Mouse (Mus musculus): ENCODE results near the gene Lgsn. TPM values are rescaled to one million over a fixed set of nuclear protein-coding genes. Genes with fewer than 3 reads are reported as not detected.

Gene Lgsn
- total RNA-seq (2022), result not detected

DNA sequence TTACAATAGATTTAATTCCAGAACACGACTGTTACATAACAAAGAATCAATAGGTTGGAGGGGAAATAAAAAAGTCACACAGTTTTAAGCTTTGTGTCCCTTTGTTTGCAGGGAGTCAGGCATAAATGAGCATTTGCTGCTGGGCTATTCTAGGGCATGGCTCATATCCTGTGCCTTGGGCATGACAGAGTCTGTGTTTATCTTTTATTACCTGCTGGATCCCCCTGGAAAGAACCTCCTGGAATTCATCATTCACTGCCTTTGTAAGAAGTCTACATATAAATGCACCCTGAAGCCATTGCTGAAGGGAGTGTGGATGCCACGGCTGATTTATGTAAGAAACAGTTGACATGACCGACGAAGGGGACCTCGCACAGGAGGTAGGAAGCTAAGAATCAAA lies at the start of gene Lgsn:
Gene Lgsn (plus strand): TSS at position 301 of the 400 bp plus-strand sequence.
- DNase-seq, result no peak

DNA sequence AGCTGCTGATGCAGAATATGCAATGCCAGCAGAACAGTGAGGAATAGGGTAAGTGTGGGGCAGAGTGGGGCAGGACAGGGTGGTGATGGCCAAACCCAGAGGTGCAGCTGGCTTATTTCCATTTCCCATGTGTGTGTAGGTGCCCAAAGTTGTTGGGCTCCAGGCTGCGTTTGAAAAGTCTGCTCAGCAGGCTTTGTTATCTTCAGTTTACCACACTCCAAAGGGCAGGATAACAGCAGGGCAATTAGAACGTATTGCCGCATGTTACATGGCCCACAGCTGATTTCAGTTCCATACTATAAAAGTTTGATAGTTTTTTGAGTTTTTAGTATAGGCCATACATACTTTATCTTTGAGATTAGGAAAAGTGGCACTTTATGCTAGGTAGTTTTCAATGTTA lies 37.8 kb upstream of the Lgsn start:
- no peak for DNase-seq

DNA sequence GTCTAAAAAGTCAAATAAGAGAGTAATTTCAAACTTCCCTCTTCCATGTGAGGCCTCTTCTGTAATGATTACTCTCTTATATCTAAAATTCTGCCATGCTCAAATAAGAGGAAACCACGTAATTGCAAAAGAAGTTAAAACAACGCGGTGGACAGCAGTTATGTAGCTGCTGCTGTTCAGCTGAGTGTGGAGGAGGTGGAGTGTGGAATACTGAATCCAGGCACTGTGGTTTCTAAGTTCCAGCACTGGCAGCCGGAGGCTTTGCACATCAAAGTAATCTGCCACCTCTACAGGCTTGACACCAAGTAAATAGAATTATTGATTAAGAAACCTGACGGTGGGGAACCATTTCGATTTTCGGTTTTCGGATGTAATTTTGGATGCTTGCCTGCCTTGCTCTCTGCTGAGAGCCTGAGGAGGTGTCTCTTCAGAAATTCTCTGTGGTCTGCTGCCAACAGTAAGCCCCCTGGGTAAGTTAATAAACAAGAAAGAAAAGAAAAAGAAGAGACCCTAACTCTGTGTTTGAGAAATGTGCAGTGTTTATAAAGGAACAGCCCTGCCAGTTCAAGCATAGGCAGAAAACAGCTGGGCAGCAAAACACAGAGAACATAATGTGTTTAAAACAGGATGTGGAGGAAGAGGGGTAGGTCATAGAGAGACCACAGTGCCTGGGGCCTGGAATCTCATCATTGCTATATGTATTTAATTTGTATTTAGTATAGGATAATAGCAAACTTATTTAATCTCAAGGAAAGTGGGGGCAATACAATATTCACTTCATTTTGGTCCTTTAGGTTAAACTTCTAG lies 33.7 kb upstream of the Lgsn start:
- DNase-seq, result no peak

DNA sequence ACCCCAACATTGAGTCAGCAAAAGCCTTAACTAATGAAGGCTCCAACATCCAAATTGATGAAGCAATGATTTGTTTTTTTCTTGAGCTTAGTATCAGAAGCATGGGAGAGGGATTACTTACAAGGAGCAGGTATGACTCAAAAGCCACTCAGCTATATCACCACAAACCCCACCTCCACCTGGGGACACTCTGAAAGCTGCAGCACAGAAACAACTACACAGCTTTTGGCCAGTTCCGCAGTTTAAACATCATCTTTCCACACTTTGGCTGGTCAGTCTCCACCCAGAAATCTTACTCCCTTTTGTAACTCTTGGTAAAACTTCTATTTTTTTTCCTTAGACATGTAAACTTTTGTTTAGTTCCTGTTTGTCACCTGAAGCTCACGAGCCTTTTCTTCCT lies 32.6 kb upstream of the Lgsn start:
- no peak for DNase-seq

DNA sequence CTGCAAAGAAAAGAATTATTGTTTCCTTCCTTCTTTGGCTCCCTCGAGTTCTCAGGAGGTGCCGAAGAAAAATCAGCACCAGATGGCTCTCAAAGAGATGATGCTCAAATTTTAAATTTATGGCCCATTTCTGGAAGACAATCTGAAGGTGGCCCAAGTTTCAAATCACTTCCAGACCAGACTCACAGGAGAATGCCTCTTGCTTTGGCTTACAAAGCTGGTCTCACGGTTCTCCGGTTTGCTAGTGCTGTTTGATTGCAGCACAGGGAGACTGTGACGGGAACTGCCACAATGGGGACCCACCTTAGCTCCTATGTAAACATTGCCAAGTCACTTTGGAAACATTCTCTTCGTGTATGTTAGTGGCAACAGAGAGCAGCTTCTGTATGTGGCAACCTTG lies 26.5 kb upstream of the Lgsn start:
- no peak for DNase-seq

GRCm38 (mm10) chr1:31150546-31150945 lies 25.7 kb upstream of the Lgsn start:
- DNase-seq, result no peak

- peak; percentile 2 for DNase-seq
Observed at GRCm38 (mm10) chr1:31152799-31153426, 23.3 kb upstream of the Lgsn start.

GRCm38 (mm10) chr1:31153793-31154349 lies 22.3 kb upstream of the Lgsn start:
- DNase-seq, result peak; percentile 32

DNA sequence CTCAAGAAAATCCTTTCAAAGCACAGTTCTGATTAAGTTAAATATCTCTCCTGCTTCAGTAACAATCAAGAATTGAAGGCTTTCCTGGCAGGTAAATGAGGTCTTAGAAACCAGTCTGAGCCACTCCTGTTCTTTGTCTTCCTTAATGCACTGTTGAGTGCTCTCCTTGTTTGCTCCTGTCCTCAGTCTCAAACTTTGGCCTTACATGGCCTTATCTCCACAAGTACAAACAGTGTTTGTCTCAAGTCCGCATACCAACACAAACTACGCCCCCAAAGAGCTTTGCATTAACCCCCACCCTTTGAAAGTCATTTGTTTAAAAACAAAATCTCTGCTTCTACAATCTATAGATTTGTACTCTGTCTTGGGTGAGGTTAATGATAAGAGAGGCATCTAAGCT lies 20.0 kb upstream of the Lgsn start:
- DNase-seq, result no peak

- no peak for DNase-seq
Observed at GRCm38 (mm10) chr1:31156884-31157283, 19.3 kb upstream of the Lgsn start.

- no peak for DNase-seq
Observed at GRCm38 (mm10) chr1:31164527-31165189, 11.5 kb upstream of the Lgsn start.

DNA sequence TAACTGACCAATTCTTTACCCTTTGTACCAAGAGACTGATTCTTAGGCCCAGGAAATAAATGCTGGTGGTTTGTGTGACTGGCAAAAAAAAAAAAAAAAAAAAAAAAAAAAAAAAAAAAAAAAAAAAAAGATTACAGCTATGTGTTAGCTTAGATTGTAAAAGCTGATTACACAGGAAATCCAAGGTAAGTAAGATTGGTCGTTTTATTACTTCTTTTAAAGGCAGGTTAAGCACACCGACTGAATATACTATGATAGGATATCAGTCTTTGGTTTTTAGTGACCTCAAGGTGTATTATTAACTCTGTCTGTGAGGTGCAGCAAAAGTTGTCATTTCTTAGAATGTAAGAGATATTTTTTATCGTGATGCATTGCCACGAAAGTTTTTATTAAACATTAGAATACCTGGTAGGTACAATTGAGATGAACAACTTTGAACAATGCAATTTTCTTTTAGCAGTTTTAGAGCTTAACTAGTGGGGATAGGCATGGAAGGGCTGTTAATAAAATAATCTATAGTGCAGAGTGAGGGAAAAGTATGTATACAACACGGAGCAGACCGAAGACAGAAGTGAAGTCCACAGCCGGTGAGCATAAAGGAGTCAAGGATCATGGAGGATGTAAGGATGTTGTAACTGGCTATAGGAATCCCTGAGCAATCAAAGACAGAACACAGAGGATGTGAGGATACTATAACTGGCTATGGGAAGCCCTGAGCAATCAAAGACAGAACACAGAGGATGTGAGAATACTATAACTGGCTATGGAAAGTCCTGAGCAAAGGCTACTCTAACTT lies 10.7 kb upstream of the Lgsn start:
- DNase-seq, result no peak

DNA sequence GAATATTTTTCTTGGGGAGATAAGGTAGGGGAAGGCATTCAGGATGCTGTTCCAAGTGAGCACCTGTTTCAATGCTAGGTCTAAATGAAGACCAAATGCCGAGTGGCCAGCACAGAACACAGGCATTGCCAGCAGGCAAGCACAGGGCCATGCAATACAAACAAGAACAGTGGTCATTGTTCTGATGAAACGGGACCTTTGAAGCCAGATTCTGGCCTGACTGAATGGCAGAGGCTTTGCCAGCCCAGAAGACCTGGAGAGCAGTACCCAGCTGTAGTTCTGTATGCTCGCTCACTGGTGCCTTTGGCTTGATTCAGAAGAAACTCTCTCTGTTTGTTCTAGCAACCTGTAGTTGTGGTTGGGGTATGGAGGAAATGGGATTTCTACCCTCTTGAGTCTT lies 800 bp upstream of the Lgsn start:
- no peak for DNase-seq

DNA sequence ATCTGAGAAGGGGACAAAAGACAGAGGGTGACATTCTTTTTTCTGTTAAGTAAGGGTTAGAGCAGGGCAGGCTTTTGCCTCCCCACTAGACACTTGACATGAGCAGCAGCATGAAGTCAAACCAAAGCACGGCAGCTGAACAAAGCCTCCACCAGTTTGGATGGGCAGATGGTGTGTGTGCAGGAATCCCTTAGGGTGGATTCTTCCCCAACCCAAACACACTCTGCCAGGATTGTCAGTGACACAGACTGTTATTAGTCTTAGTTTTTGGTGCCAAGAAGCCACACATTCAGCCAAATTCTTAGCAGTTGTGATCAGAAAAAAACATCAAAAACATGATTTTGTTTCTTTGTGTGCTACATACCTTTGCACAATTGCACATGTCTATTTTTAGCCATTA lies 2.1 kb downstream of the Lgsn start:
- no peak for DNase-seq

DNA sequence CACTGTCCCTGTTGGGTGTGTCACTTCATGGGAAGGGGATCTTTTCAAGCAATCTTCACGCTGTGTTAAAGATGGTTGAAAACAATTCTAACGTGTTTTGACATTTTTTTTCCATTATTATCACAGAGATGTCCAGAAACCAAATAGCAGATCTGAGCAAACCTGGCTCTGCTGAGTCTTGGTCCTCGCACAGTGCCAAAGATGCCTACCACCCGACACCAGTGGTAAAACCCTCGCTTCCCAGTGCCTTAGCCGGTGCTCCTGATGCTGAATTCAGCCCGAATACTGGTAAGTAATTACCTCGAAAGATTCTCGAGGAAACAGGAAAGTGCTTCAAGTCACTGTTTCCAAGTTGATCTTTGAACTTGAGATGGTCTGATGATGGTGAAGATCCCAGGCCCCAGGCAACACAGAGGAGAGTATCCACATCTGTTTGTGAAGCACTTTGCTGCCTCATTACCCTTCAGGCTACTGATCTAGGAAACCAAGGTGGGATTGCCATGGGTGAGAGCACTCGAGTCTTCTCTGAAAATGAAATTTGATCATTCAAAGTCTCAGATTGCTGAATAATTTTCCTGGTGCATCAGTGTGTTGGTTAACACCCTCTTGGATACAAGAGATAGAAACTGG lies 14.2 kb downstream of the Lgsn start:
- DNase-seq, result no peak

DNA sequence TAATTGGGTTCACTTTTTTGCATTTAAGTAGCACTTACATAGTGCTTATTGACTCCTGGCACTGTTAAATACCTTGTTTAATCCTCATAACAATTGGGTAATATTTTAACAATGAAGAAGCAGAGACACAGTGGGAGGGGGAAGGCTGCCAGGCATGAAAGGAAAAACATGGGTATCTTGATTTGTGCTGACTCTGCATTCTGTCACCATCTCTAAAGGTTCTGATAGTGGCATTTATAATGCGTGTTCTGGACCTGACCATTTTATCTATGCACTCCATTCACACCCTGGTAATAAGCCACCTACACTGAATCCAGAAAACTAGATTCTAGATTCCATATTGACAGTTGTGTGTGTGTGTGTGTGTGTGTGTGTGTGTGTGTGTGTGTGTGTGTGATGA lies 19.4 kb downstream of the Lgsn start:
- DNase-seq, result no peak

GRCm38 (mm10) chr1:31196959-31197358 lies 20.8 kb downstream of the Lgsn start:
- no peak for DNase-seq

DNA sequence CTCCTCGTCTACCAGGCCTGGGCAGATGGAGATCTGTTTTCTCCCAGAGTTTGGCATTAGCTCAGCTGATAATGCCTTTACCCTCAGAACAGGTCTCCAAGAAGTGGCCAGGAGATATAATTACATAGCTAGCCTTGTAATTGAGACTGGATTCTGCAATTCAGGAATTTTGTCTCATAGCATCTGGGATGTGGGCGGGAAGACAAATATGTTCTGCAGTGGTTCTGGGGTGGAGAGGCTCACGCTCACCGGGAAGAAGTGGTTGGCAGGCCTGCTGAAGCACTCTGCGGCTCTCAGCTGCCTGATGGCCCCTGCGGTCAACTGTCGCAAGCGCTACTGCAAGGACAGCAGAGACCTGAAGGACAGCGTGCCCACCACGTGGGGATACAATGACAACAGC lies 27.6 kb downstream of the Lgsn start:
- DNase-seq, result no peak

GRCm38 (mm10) chr1:31205346-31205745 lies 29.1 kb downstream of the Lgsn start:
- DNase-seq, result no peak

GRCm38 (mm10) chr1:31205770-31206169 lies 29.6 kb downstream of the Lgsn start:
- DNase-seq, result no peak

GRCm38 (mm10) chr1:31210144-31210543 lies 33.9 kb downstream of the Lgsn start:
- no peak for DNase-seq

DNA sequence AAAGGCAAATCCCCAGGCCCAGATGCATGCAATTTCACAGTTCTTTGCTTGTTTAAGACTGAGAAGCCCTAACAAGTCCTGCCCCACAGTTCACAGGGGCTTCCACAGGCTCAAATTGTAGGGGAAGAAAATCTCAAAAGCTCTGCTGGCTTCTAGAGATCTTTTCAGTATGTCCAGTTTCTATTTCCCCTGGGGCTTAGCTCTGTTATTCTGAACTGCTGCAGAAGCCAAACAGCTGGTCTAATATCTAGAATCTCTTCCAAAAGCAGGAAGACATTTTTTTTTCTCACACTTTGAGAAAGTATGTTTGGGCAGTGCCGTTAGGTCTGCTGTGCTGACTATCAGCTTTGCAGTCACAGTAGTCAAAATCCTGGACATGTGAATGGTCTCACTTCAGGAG lies 38.6 kb downstream of the Lgsn start:
- no peak for DNase-seq

All from adrenal gland, adult 8-10 months (tissue).